Mouse (Mus musculus) regulatory T cell (primary cell): ENCODE results near the gene Olfr479.
"Not testable (repeated sequence)": the region's sequence is repeated elsewhere in the genome, so short reads cannot be mapped to it uniquely, and the experiment has no call there.

Source experiments
- in situ Hi-C: fragments of 300-600 bp; cut with MboI, MseI; formaldehyde crosslinking; loops from one replicate; pipeline ENCODE4 v1.15.1; 2025; ENCODE audit warnings: high pct_unique_total_duplicates

The Olfr479 gene

GRCm38 (mm10) chr7:108050393-108050792, at the start of gene Olfr479:
Gene Olfr479, plus strand, starts transcription at chr7:108050693.
- in situ Hi-C loops, result no loop called here

- in situ Hi-C loops, result not testable (repeated sequence)
These were observed 36.2 kb upstream of the Olfr479 start for GRCm38 (mm10) chr7:108014256-108014655.

GRCm38 (mm10) chr7:108033889-108034288, 16.6 kb upstream of the Olfr479 start, which contains the start of gene Olfr478:
Gene Olfr478, minus strand, starts transcription at chr7:108033989.
- in situ Hi-C loops, result no loop called here

- in situ Hi-C loops, result no loop called here
These were observed 16.8 kb downstream of the Olfr479 start, which contains the start of gene Olfr480 for GRCm38 (mm10) chr7:108067246-108067645. Gene Olfr480, minus strand, starts transcription at chr7:108067346.

- in situ Hi-C loops, result no loop called here
These were observed 29.1 kb downstream of the Olfr479 start, which contains the start of gene Olfr481 for GRCm38 (mm10) chr7:108079555-108079954. Gene Olfr481, plus strand, starts transcription at chr7:108079855.

- in situ Hi-C loops, result no loop called here
These were observed 47.0 kb downstream of the Olfr479 start, which contains the start of gene Olfr482 for GRCm38 (mm10) chr7:108097486-108097885. Gene Olfr482, minus strand, starts transcription at chr7:108097586.

- in situ Hi-C loops, result no loop called here
These were observed 50.1 kb downstream of the Olfr479 start, which contains the start of gene Olfr483 for GRCm38 (mm10) chr7:108100549-108100948. Gene Olfr483, plus strand, starts transcription at chr7:108100849.
